Mouse (Mus musculus) spleen, adult 2 months (tissue): ENCODE data around the gene Plppr2. TPM values are rescaled to one million over a fixed set of nuclear protein-coding genes. Genes with fewer than 3 reads are reported as not detected.
A peak's percentile ranks its signal among the peaks of the same experiment; 100 is the strongest.

Experiments used
- DNase-seq, 2 experiments: peaks; one replicate each; pipeline versions ENCODE4 v3.0.0 to v3.0.0-alpha.2; 2012 to 2021; ENCODE audit warnings: low spot score in 2 of 2, low read depth in 1 of 2
- H3K27ac ChIP-seq: fragments of 200-500 bp; 2 replicates; pipeline ENCODE4 v1.5.1; 2012; ENCODE audit warnings: low read length, inconsistent platforms; ENCODE audit not compliant: insufficient read depth
- H3K27me3 ChIP-seq: fragments of 200-500 bp; 2 replicates; pipeline ENCODE4 v1.6.1; 2012; ENCODE audit warnings: mild to moderate bottlenecking, moderate library complexity, low read length, inconsistent platforms; ENCODE audit not compliant: control insufficient read depth, insufficient read depth
- H3K36me3 ChIP-seq: fragments of 200-500 bp; 2 replicates; pipeline ENCODE4 v1.6.1; 2012; ENCODE audit warnings: mild to moderate bottlenecking, low read length, inconsistent platforms; ENCODE audit not compliant: control insufficient read depth, insufficient read depth
- H3K4me1 ChIP-seq: fragments of 200-500 bp; 2 replicates; pipeline ENCODE4 v1.6.1; 2011; ENCODE audit warnings: inconsistent platforms; ENCODE audit not compliant: control insufficient read depth, insufficient read depth, insufficient read length
- H3K4me3 ChIP-seq: fragments of 200-500 bp; 2 replicates; pipeline ENCODE4 v1.5.1; 2011; ENCODE audit warnings: mild to moderate bottlenecking, inconsistent platforms; ENCODE audit not compliant: insufficient read depth, insufficient read length; ENCODE audit errors: extremely low read depth
- CTCF ChIP-seq: fragments of 200-500 bp; IDR thresholded peaks from 2 replicates; pipeline ENCODE4 v1.5.1; 2011; ENCODE audit warnings: mild to moderate bottlenecking, inconsistent platforms; ENCODE audit not compliant: insufficient read depth, insufficient read length, insufficient replicate concordance; ENCODE audit errors: extremely low read depth
- POLR2A ChIP-seq: fragments of 200-500 bp; IDR thresholded peaks from 2 replicates; pipeline ENCODE4 v1.6.1; 2011; ENCODE audit warnings: low read depth, low read length, inconsistent platforms
- WGBS: fragments of 180-500 bp; shearing (Covaris S2); methylation state at CpG from one replicate; pipeline ENCODE4 v1.1.7; 2018; 5-methylcytosine and 5-hydroxymethylcytosine counted together
- polyA plus RNA-seq: library from polyadenylated mRNA; depleted of rRNA; stranded (reverse); fragments of >200 nt; gene quantifications from 2 replicates; pipeline ENCODE4 v1.2.3, GENCODE M21; 2012

The Plppr2 gene
- polyA plus RNA-seq, 1 experiment = 2.6 TPM

DNA sequence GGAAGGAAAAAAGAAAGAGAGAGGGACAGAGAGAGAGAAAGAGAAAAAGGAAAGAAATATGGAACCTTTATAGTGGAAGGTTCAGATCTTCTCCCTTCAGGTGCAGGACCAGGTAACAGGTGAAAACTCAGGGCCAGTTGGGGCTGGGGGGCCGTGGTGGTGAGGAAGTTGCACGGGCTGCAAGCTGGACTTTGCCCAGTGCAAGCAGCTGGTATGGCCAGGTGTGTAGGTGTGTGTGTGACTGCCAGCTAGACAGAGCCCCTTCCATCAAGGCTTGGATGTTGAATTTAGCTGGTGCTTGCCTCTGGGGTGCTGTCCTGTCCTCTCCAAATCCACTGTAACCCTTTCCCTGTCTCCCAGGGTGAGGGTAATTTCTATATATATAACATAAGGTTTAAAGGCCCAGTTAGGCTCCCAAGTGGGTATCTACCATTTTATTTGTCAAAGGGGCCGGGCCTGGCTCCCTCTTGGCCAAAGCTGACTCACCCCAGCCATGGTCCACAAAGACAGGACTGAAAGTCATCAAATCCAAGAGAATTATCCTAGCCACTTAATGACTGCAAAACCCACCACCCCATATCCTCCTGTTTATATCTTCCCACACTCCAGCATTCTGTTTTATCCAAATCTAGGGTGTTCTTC lies 19.9 kb upstream of the Plppr2 start:
- 81% methylated on average over 3 of the region's 3 CpGs for WGBS
- H3K27me3 ChIP-seq = no peaks in the 10 kb centered on the region

DNA sequence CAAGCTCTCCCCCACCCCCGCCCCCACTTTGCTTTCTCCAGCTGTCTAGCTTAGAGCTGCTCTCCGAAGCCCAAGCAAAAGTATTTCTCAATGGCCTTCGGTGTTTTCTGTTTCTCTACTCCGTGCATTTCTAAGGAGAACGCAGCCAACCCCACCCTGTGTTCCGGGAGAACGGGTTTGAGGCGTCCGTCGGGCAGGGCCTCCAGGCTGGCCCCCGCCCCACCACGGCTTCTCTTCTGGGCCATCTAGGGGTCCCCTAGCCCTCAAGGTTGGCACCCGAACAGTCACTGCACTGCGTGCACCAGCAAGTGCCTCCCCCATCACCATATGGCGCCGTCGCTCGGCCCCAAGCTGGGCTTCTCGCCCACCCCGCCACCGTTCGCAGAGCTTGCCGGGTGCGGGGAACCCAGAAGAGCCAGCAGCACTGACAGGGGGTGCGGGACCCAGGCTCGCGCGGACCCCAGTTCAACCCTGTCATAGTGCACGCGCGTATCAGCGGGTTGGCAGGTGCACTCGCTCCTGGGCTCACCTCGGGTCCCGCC lies 19.3 kb upstream of the Plppr2 start:
- no peak for DNase-seq
- no peak overlapping the region for H3K27ac ChIP-seq

More for the DNA sequence above, 19.9 kb upstream of the Plppr2 start:
- no peak for DNase-seq
- Histone ChIP-seq H3K4me3 (peak overlapping the region; percentile 61; the same call in 1 of the 2 replicates), H3K27ac (no peak overlapping the region), H3K4me1 (peaks cover 4% of the 10 kb centered on the region; the same call in 1 of the 2 replicates), H3K36me3 (no peaks in the 10 kb centered on the region)
- no peak for TF ChIP-seq POLR2A
- TF ChIP-seq CTCF = no peak

DNA sequence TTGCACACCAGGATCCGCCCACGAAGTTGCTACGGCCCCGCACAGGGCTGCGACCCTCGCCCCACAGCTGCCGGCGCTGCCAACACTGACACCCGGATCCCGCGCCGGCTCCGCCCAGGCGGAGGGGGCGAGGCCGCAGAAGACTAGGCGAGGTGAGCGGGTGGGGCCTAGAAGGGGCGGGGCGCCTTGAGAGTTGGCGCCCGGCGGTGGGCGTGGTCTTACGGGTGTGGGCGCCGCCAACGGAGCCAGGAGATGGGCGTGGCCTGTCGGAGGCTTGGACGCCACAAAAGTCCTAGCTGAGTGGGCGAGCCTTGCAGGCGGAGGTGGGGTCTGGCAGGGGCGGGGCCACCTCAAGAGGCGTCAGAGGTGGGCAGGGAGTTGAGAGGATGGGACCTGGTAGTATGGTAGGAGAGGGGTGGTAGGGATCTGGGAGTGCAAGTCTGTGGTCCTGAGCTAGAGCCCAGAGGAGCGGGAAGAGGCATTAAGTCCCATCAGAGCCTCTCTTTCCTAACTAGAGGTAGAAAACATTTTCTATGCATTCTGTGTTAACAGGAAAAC lies 18.7 kb upstream of the Plppr2 start, which contains the start of gene Rab3d:
Gene Rab3d, minus strand, starts transcription at position 158 of the 558 bp plus-strand sequence.
- WGBS = under 1% methylated on average over 36 of the region's 36 CpGs
- Histone ChIP-seq H3K4me1 (peaks cover 4% of the 10 kb centered on the region; the same call in 1 of the 2 replicates), H3K27me3 (no peaks in the 10 kb centered on the region), H3K36me3 (no peaks in the 10 kb centered on the region), H3K27ac (no peak within 1 kb of the TSS), H3K4me3 (peak within 1 kb of the TSS; percentile 61)
- DNase-seq = peak; percentile 84 to 93
- TF ChIP-seq CTCF = no peak
- TF ChIP-seq POLR2A = no peak

More for the DNA sequence above, 19.3 kb upstream of the Plppr2 start:
- H3K4me3 ChIP-seq = peak overlapping the region; percentile 61
- no peak for TF ChIP-seq CTCF
- TF ChIP-seq POLR2A = no peak
- H3K36me3 ChIP-seq = no peaks in the 10 kb centered on the region
- peaks cover 4% of the 10 kb centered on the region; the same call in 1 of the 2 replicates for H3K4me1 ChIP-seq
- H3K27me3 ChIP-seq = no peaks in the 10 kb centered on the region
- 2% methylated on average over 35 of the region's 35 CpGs for WGBS

DNA sequence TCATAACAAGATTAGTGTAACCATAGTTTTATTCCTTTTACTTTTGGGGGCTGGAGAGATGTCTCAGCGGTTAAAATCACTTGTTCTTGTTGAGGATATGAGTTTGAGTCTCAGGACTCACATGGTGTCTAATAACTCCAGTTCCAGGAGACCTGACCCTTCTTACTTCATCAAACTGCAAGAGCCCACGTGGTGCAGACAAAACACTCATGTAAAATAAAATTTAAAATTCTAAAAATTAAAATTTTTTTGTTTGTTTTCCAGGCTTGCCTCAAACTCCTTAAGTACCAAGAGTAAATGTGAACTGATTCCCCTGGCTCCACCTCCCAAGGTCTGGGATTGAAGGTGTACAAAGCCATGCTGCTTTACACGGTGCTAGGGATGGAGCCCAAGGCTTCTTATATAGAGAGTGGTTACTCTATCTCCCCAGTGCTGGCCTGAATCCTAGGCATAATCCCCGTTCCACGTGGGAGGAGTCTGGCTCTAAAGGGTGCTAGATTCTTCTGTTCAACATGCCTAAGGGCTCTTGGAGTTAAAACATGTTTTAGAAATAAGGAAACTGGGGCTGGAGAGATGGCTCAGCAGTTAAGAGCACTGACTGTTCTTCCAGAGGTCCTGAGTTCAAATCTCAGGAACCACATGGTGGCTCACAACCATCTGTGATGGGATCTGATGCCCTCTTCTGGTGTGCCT lies 18.0 kb upstream of the Plppr2 start:
- H3K36me3 ChIP-seq = no peaks in the 10 kb centered on the region
- H3K27me3 ChIP-seq = no peaks in the 10 kb centered on the region
- TF ChIP-seq POLR2A = no peak
- TF ChIP-seq CTCF = no peak
- WGBS = 49% methylated on average over 5 of the region's 5 CpGs
- H3K4me3 ChIP-seq = no peak overlapping the region
- no peak for DNase-seq
- H3K27ac ChIP-seq = no peak overlapping the region
- H3K4me1 ChIP-seq = peaks cover 4% of the 10 kb centered on the region

DNA sequence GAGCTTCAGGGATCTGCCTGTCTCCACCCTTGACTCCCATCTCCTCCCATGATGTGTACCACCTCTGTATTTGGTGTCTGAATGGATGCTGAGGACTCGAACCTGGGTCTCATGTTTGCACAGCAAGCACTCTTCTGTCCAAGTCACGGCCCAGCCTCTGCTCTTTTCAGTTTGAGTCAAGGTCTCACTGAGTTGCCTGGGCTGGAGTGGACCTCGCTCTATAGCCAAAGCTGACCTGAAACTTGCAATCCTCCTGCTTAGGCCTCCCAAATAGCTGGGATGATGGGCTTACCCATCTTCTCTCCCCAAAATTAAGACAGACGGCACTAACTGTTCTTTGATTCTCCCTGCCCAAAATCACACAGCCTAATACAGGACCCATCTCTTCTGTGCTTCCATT lies 13.8 kb upstream of the Plppr2 start:
- H3K4me1 ChIP-seq = no peaks in the 10 kb centered on the region; the same call in none of the 2 replicates
- no peaks in the 10 kb centered on the region for H3K27me3 ChIP-seq
- no peak for DNase-seq
- no peak overlapping the region for H3K27ac ChIP-seq
- TF ChIP-seq CTCF = no peak
- TF ChIP-seq POLR2A = no peak
- no peaks in the 10 kb centered on the region for H3K36me3 ChIP-seq
- WGBS = 90% methylated on average over 4 of the region's 4 CpGs
- no peak overlapping the region for H3K4me3 ChIP-seq

DNA sequence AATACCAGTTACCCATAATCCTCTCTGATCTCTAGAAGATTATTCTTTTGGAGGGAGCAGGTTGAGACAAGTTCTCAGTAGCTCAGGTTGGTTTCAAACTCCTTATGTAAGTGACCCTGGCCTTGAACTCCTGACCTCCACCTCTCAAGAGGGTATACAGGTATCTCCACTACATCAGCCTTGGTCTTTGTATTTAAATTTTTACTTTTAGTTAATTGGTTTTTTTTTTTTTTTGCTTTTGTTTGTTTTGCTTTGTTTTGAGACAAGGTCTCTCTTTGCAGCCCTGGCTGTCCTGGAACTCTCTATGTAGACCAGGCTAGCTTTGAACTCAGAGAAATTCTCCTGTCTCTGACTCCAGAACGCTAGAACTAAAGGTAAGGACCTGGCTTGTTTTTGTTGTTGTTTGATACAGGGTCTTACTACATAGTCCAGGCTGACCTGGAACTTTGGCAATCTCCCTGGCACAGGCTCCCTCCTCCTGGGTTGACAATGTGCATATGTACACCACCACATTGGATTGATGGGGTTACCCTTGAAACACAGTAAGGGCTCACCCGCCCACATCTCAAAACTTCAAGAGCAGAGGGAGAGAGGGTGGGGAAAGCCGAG lies 13.2 kb upstream of the Plppr2 start:
- WGBS = 45% methylated on average over 3 of the region's 3 CpGs
- Histone ChIP-seq H3K36me3 (no peaks in the 10 kb centered on the region), H3K4me1 (no peaks in the 10 kb centered on the region; the same call in none of the 2 replicates), H3K27me3 (no peaks in the 10 kb centered on the region), H3K27ac (no peak overlapping the region), H3K4me3 (no peak overlapping the region)
- DNase-seq = no peak
- TF ChIP-seq CTCF = no peak
